Mouse (Mus musculus): ENCODE data around the gene Nufip2. TPM values are rescaled to one million over a fixed set of nuclear protein-coding genes. Genes with fewer than 3 reads are reported as not detected.

Gene Nufip2
- polyA plus RNA-seq, 1 experiment: 16.4 TPM

Other genes starting within 250 kb of the Nufip2 start
- gene Coro6, start 223.7 kb upstream of the Nufip2 start, polyA plus RNA-seq (2012; rRNA removed): 16.2 and 19.9 TPM in 2 replicates
- gene Ankrd13b, start 196.5 kb upstream of the Nufip2 start, polyA plus RNA-seq (2012; rRNA removed): 21.8 and 22.3 TPM in 2 replicates
- gene Git1, start 192.6 kb upstream of the Nufip2 start, polyA plus RNA-seq (2012; rRNA removed): 24.7 and 37.0 TPM in 2 replicates
- gene Abhd15, start 171.0 kb upstream of the Nufip2 start, polyA plus RNA-seq (2012; rRNA removed): 0.71 and 1.1 TPM in 2 replicates
- 20.9 and 21.0 TPM in 2 replicates for gene Trp53i13, start 170.2 kb upstream of the Nufip2 start, polyA plus RNA-seq (2012; rRNA removed)
- gene Gm10392, start 167.0 kb upstream of the Nufip2 start, polyA plus RNA-seq (2012; rRNA removed): not detected in 2 replicates
- 17.3 and 18.1 TPM in 2 replicates for gene Taok1, start 78.3 kb upstream of the Nufip2 start, polyA plus RNA-seq (2012; rRNA removed)
- not detected in 2 replicates for gene Cryba1, start 39.1 kb downstream of the Nufip2 start, polyA plus RNA-seq (2012; rRNA removed)
- 24.1 and 33.8 TPM in 2 replicates for gene Myo18a, start 77.1 kb downstream of the Nufip2 start, polyA plus RNA-seq (2012; rRNA removed)
- not detected in 2 replicates for gene Gm10277, start 101.6 kb downstream of the Nufip2 start, polyA plus RNA-seq (2012; rRNA removed)
- 0.37 and 0.66 TPM in 2 replicates for gene Pipox, start 207.9 kb downstream of the Nufip2 start, polyA plus RNA-seq (2012; rRNA removed)
- 0.09 and 0.21 TPM in 2 replicates for gene Sez6, start 244.6 kb downstream of the Nufip2 start, polyA plus RNA-seq (2012; rRNA removed)

Data from urinary bladder, adult 2 months (tissue).